Mouse (Mus musculus) E14TG2a.4 (cell line): ENCODE data around the gene Taldo1.

Source experiments
- CTCF ChIP-seq: conservative IDR thresholded peaks from 2 replicates; pipeline ENCODE4 v1.5.1; 2014; ENCODE audit warnings: low read length
- POU5F1 ChIP-seq: IDR thresholded peaks from 2 replicates; pipeline ENCODE4 v1.6.1; 2014; ENCODE audit warnings: low read length, borderline replicate concordance

DNA sequence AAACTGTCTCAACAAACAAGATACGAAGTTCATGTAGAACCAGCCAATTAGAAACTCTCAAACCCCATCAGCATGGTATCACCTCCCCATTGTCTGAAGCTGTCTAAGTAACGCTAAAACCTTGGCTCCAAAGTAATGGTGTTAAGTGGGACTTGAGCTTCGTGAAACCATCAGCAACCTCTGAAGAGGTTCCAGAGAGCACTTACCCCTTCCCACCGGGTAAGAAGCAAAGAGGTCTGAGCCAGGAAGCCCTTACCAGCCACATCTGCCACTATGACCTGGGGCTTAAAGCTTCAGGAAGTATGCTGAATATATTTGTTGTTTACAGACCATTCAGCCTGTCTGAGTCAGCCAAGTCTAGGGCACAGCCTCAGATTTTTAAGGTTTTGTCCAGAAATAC lies 13.5 kb downstream of the Taldo1 start:
- no peak for TF ChIP-seq CTCF
- no peak for TF ChIP-seq POU5F1
